Mouse (Mus musculus): ENCODE results near the gene Olfr1495. TPM values are rescaled to one million over a fixed set of nuclear protein-coding genes. Genes with fewer than 3 reads are reported as not detected.
"Not testable (repeated sequence)": the region's sequence is repeated elsewhere in the genome, so short reads cannot be mapped to it uniquely, and the experiment has no call there.

The Olfr1495 gene
- total RNA-seq (2022) = not detected

- DNase-seq (ENCODE audit: low spot score in 2 of 2) = no peak
Measured at GRCm38 (mm10) chr19:13764306-13764705, at the start of gene Olfr1495. TSS of gene Olfr1495 (plus strand) at chr19:13764606.

- no peak for DNase-seq (ENCODE audit: low spot score in 2 of 2)
Measured at GRCm38 (mm10) chr19:13722978-13723377, 41.4 kb upstream of the Olfr1495 start, which contains the start of gene Olfr1493-ps1. TSS of gene Olfr1493-ps1 (plus strand) at chr19:13723278.

- no peak for DNase-seq (ENCODE audit: low spot score in 2 of 2)
Measured at GRCm38 (mm10) chr19:13739428-13739827, 25.0 kb upstream of the Olfr1495 start, which contains the start of gene Olfr1494. TSS of gene Olfr1494 (plus strand) at chr19:13739728.

- no peak for DNase-seq (ENCODE audit: low spot score in 2 of 2)
Measured at GRCm38 (mm10) chr19:13749366-13749765, 15.0 kb upstream of the Olfr1495 start.

GRCm38 (mm10) chr19:13768565-13769276 lies 4.3 kb downstream of the Olfr1495 start:
- no peak for DNase-seq (ENCODE audit: low spot score in 2 of 2)

- no peak for DNase-seq (ENCODE audit: low spot score in 2 of 2)
Measured at GRCm38 (mm10) chr19:13777578-13777977, 13.2 kb downstream of the Olfr1495 start, which contains the start of gene Olfr1496. TSS of gene Olfr1496 (plus strand) at chr19:13777878.

- no peak for DNase-seq (ENCODE audit: low spot score in 2 of 2)
Measured at GRCm38 (mm10) chr19:13798102-13798501, 33.7 kb downstream of the Olfr1495 start, which contains the start of gene Olfr1497. TSS of gene Olfr1497 (minus strand) at chr19:13798202.

GRCm38 (mm10) chr19:13805486-13805885 lies 41.1 kb downstream of the Olfr1495 start:
- not testable (repeated sequence) for DNase-seq (ENCODE audit: low spot score in 2 of 2)

GRCm38 (mm10) chr19:13812823-13813222 lies 48.4 kb downstream of the Olfr1495 start:
- no peak for DNase-seq (ENCODE audit: low spot score in 2 of 2)

GRCm38 (mm10) chr19:13818827-13819226 lies 54.4 kb downstream of the Olfr1495 start:
- no peak for DNase-seq (ENCODE audit: low spot score in 2 of 2)

GRCm38 (mm10) chr19:13819347-13819746 lies 54.9 kb downstream of the Olfr1495 start, which contains the start of gene Olfr1499:
TSS of gene Olfr1499 (minus strand) at chr19:13819447.
- DNase-seq (ENCODE audit: low spot score in 2 of 2) = no peak

Other genes with a start within 250 kb of the Olfr1495 start
- not detected for gene Olfr1480, start 236.7 kb upstream of the Olfr1495 start, total RNA-seq (2022)
- gene Olfr1484, start 181.1 kb upstream of the Olfr1495 start, total RNA-seq (2022) = not detected
- not detected for gene Olfr1487, start 147.2 kb upstream of the Olfr1495 start, total RNA-seq (2022)
- not detected for gene Olfr1489, start 133.0 kb upstream of the Olfr1495 start, total RNA-seq (2022)
- not detected for gene Olfr1490, start 113.5 kb upstream of the Olfr1495 start, total RNA-seq (2022)
- gene Olfr1491, start 67.3 kb upstream of the Olfr1495 start, total RNA-seq (2022) = not detected
- not detected for gene Olfr1493-ps1, start 41.3 kb upstream of the Olfr1495 start, total RNA-seq (2022)
- not detected for gene Olfr1494, start 24.9 kb upstream of the Olfr1495 start, total RNA-seq (2022)
- not detected for gene Olfr1496, start 13.3 kb downstream of the Olfr1495 start, total RNA-seq (2022)
- gene Olfr1497, start 33.6 kb downstream of the Olfr1495 start, total RNA-seq (2022) = not detected
- gene Olfr1499, start 54.8 kb downstream of the Olfr1495 start, total RNA-seq (2022) = not detected
- not detected for gene Olfr1500, start 65.9 kb downstream of the Olfr1495 start, total RNA-seq (2022)
- gene Olfr1501, start 86.1 kb downstream of the Olfr1495 start, total RNA-seq (2022) = not detected
- gene Olfr1502, start 97.2 kb downstream of the Olfr1495 start, total RNA-seq (2022) = not detected
- not detected for gene Olfr1504, start 133.3 kb downstream of the Olfr1495 start, total RNA-seq (2022)
- gene Olfr1505, start 148.9 kb downstream of the Olfr1495 start, total RNA-seq (2022) = not detected